Mouse (Mus musculus) cerebellum, adult 18-20 months (tissue): ENCODE data around the gene Hemk1.

Source experiments
- DNase-seq, 2 experiments: peaks; one replicate each; pipeline ENCODE4 v3.0.0; 2021

Hemk1 gene

DNA sequence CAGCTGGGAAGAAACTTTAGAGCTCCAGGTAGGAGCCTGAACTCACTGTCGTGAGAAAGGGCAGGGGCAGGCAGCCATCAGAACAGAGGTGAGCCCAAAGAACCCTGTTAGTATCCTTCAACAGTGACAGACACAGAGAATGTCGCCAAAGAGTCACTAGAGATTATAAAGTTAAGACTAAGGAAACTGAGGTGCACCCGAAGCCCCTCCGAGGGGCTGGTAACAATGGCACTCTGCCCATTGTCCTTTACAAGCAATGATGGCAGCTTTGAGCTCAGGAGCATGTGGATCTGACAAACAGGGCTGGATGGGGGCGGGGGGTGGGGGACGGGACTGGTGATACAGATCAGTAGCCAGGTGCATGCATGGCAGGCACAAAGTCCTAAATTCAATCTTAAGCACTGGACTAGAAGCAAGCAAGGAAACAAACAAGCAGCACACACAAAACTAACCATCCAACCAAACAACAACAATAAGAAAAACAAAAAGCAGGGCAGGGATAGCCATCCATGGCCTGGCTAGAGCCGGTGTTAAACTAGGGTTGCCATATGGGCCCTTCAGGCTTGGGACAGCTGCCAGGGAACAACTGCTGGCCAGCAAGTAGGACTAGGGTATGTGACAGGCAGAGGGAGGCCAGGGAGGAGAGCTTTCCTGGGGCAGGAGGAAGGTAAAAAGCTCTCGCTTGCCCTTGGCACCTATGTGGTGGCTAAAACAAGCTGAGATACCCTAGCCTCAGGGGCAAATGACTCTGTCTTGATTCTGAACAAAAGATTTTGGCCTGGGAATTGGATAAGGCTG, 5.2 kb upstream of the Hemk1 start:
- peak; percentile 96 to 97 for DNase-seq

DNA sequence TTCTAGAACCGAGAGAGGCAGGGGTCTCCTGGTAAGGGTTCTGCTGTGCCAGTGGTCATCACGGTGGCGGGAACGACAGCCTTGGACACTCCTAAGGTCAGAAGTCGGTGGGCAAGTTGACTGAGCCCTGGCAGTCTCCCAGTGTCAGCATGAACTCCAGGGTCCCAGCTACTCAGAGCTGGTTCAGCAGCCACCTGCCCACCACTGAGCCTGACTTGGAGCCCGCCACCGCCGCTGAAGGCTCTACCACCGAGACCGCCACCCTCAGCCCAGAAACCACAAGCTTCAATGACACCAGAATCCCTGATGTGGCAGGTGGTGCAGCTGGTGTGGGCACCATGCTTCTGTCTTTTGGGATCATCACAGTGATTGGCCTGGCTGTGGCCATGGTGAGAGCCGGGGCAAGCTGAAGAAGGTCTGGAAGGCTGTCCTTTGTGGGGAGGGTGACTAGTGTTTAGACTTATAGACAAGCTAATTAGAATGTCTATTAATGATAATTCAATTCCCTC, 4.1 kb upstream of the Hemk1 start:
- DNase-seq = peak in 1 of 2 experiments; percentile 57

- DNase-seq = peak in 1 of 2 experiments; percentile 58
These were observed 2.9 kb upstream of the Hemk1 start for GRCm38 (mm10) chr9:107340911-107341645.

DNA sequence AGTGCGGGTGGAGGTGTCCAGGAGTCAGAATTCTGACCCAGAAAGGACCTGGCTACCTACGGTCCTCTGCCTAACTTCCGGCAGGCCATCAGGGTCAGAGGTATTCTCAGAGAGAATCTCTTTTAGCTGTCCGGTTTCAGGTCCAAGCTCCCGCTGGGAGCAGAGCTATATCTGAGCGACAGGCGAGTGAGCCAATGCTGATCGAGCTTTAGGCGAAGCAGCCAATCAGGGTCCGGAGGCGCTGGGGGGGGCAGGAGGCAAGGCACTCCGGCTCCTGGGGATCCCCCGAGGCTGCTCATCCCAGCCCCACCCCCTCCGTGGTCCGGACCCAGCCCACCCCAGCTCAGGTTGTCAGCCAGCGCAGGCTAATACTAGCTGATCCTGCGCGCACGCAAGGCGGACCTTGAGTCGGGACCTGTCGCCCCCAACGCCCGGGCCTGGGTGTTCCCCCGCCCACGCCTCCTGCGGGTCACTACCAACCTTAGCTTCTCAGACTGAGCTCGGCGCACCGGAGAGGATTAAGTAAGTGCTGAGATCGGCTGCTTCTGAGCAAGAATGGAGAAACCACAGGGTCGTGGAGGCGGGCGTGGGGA, 2.2 kb upstream of the Hemk1 start, which contains the start of gene 6430571L13Rik:
Gene 6430571L13Rik (plus strand): TSS at position 336 of the 593 bp plus-strand sequence.
- DNase-seq = peak; percentile 96 to 98

- DNase-seq = no peak
These were observed 1.8 kb downstream of the Hemk1 start for GRCm38 (mm10) chr9:107336386-107336785.

DNA sequence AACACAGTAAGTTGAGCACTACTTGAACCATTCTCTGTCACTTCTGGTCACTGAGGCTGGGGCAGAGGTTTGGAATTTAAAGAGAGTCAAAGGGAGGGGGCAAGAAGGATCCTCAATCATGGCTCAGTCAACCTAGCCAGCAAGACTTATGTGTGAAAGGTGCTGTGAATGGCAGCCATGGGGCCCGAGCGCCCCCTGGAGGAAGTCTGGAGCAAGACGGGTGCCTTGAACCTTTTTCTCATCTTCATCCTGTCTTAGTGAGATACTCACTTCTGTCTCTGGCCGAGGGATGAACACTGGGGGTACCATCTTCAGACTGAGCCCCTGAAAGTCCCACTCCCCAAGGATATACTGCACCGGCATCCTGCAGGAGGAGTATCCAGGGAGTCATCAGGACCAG, 2.2 kb downstream of the Hemk1 start:
- DNase-seq = peak; percentile 70 to 86

- no peak for DNase-seq
These were observed 3.1 kb downstream of the Hemk1 start for GRCm38 (mm10) chr9:107335046-107335445.

- no peak for DNase-seq
These were observed 3.8 kb downstream of the Hemk1 start for GRCm38 (mm10) chr9:107334356-107334755.

DNA sequence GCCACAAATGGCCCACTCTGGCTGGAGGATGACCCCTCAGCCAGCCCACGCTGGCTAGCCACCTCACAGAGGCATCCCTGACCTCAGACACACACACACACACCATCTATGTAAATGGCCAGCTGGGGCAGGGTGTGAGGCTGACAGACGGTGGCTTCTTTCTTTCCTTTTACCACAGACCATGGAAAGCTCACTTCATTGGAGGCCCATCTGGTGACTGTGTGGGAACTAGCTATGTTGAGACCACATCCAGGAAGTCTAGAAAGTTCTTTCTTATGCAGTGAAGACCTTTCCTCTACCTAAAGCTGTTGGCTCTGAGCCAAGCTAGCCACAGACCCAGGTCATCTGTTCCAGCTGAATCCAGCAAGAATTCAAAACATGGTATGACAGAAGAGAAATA, 4.5 kb downstream of the Hemk1 start:
- no peak for DNase-seq

DNA sequence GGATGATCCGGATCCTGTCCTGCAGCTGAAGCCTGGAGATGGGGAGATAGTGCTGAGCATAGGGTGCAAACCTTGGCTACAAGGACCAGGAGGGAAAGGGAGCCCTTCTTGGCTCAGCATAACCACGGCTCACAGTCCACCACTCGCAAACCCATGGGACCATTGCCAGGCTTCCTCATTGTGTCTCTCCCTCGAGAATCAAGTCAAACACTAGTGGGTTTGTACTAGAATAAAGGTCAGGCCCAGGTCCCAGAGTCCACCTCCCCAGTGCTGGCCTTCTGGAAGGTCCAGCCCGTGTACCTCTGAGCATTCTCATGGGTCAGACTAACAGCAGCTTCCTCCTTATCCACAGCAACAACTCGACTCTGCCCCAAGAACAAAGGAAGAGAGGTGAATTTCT, 7.4 kb downstream of the Hemk1 start:
- no peak for DNase-seq

GRCm38 (mm10) chr9:107327879-107328620, 10.1 kb downstream of the Hemk1 start:
- no peak for DNase-seq

DNA sequence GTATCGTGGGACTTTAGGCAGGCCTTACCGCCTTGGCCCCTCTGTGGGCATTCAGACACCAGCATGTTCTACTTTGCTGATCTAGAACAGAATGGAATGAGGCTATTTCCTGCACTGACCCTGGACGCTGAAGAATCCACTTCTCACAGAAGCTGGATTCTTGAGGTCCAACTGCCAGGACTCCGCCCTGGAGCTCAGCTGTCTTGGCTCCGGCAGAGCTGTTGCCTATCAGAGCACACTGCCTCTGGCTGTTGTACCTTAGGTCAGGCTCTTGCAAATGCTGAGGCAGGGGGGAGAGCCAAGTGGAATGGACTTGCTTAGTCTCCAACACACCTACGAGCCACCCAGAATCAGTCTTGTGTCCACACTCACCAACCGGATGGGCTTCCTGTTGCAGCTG, 12.2 kb downstream of the Hemk1 start:
- DNase-seq = no peak

- DNase-seq = peak in 1 of 2 experiments; percentile 29
These were observed 13.2 kb downstream of the Hemk1 start for GRCm38 (mm10) chr9:107324799-107325561.

- peak; percentile 75 to 78 for DNase-seq
These were observed 14.6 kb downstream of the Hemk1 start for GRCm38 (mm10) chr9:107323558-107323957.

DNA sequence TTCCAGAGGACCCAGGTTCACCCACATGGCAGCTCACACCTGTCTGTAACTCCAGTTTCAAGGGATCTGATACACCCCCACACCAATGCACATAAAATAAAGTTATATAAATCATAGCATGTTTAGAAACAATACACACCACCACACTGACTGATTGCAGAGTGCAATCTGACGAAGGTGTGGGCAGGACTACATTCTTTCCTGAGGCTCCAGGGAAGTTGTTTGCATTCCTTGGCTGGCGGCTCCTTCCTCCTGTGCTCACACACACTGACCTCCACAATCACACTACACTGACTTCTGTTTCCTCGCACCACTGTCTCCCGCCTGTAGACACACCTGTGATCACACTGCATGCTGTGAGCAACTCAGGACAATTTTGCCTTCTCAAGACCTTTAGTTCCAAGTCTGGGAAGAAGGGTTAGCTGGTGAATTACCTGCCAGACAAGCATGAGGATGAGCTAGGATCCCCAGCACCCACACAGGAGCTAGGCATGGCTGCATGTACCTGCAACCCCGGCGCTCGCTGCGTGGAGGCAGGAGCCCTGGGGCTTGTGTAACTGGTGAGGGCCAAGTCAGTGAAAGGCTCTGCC, 15.6 kb downstream of the Hemk1 start:
- DNase-seq = no peak

- DNase-seq = peak in 1 of 2 experiments; percentile 18
These were observed 22.4 kb downstream of the Hemk1 start for GRCm38 (mm10) chr9:107315791-107316190.

- no peak for DNase-seq
These were observed 24.2 kb downstream of the Hemk1 start for GRCm38 (mm10) chr9:107313926-107314325.

GRCm38 (mm10) chr9:107312811-107313584, 25.2 kb downstream of the Hemk1 start:
- DNase-seq = no peak

DNA sequence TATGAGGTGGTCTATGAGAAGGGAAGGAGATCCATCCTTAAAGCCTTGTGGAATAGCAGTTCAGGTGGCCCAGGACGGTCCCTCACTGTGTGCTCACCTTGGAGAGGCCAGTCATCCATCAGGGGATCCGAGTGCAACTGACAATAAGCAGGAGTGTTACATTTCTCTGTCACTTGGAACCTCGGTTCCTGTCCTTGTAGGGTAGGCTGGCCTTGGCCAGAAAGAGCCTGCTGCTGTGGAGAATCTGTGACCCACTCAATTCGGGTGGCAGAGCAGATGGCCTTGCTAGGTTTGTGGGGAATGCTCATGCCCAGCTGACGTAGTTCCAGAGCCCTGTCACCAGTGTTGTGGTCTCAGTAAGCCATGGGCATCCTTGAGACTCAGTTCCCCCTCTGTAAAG, 28.6 kb downstream of the Hemk1 start:
- no peak for DNase-seq

- no peak for DNase-seq
These were observed 29.0 kb downstream of the Hemk1 start for GRCm38 (mm10) chr9:107309171-107309570.
